Mouse (Mus musculus) C2C12 (cell line): Measurements from ENCODE around the gene Tac2. TPM values are rescaled to one million over a fixed set of nuclear protein-coding genes. Genes with fewer than 3 reads are reported as not detected.

Source experiments
- H3K27me3 ChIP-seq: one replicate; pipeline ENCODE4 v1.6.1; 2011; ENCODE audit not compliant: control insufficient read depth, insufficient read depth, insufficient read length
- H3K36me3 ChIP-seq: one replicate; pipeline ENCODE4 v1.6.1; 2011; ENCODE audit not compliant: control insufficient read depth, insufficient read depth
- H3K4me3 ChIP-seq: one replicate; pipeline ENCODE4 v1.5.1; 2011; ENCODE audit warnings: mild to moderate bottlenecking, control low read depth; ENCODE audit not compliant: poor library complexity, insufficient read depth, severe bottlenecking
- H3K79me2 ChIP-seq: one replicate; pipeline ENCODE4 v1.6.1; 2011; ENCODE audit not compliant: control insufficient read depth, insufficient read depth
- H3K79me3 ChIP-seq: one replicate; pipeline ENCODE4 v1.6.1; 2011; ENCODE audit warnings: low read depth, control low read depth
- H3ac ChIP-seq: one replicate; pipeline ENCODE3; 2011; ENCODE audit warnings: low read depth; ENCODE audit not compliant: control insufficient read depth, insufficient read length
- CEBPB ChIP-seq: IDR thresholded peaks from one replicate; pipeline ENCODE4 v1.6.1; 2011; ENCODE audit warnings: low read depth, mild to moderate bottlenecking, control low read depth, moderate library complexity
- CTCF ChIP-seq: IDR thresholded peaks from one replicate; pipeline ENCODE4 v1.5.1; 2011; ENCODE audit not compliant: control insufficient read depth, insufficient read depth, insufficient read length
- FOSL1 ChIP-seq: IDR thresholded peaks from one replicate; pipeline ENCODE4 v1.8.0; 2011; ENCODE audit warnings: mild to moderate bottlenecking, low read length; ENCODE audit not compliant: poor library complexity, insufficient read depth, severe bottlenecking
- MAX ChIP-seq: IDR thresholded peaks from one replicate; pipeline ENCODE4 v1.6.1; 2011; ENCODE audit warnings: mild to moderate bottlenecking, control low read depth
- MYOD1 ChIP-seq: IDR thresholded peaks from one replicate; pipeline ENCODE4 v1.6.1; 2011; ENCODE audit warnings: low read depth; ENCODE audit not compliant: control insufficient read depth, insufficient read length
- MYOG ChIP-seq: IDR thresholded peaks from one replicate; pipeline ENCODE4 v1.6.1; 2011; ENCODE audit not compliant: control insufficient read depth, insufficient read length; ENCODE audit errors: extremely low read depth
- USF1 ChIP-seq: IDR thresholded peaks from one replicate; pipeline ENCODE4 v1.6.1; 2011; ENCODE audit warnings: low read depth, mild to moderate bottlenecking, control low read depth, moderate library complexity
- polyA plus RNA-seq: library from polyadenylated mRNA; unstranded; fragments of >200 nt; fragmentation: generic; extraction: Trizol; gene quantifications from one replicate; pipeline ENCODE4 v1.2.1, GENCODE M21; 2012; ENCODE audit warnings: missing spikeins

The Tac2 gene
- polyA plus RNA-seq, 1 experiment: not detected

GRCm38 (mm10) chr10:127766564-127766963 is 42.3 kb downstream of the Tac2 start:
- TF ChIP-seq FOSL1 (no peak), CTCF (no peak), CEBPB (no peak), MAX (no peak), MYOG (no peak), MYOD1 (no peak), USF1 (no peak)
- H3K79me3 ChIP-seq: no peaks in the 10 kb centered on the region
- H3ac ChIP-seq: no peak overlapping the region
- H3K79me2 ChIP-seq: no peaks in the 10 kb centered on the region
- H3K4me3 ChIP-seq: no peak overlapping the region
- H3K27me3 ChIP-seq: peaks cover 20% of the 10 kb centered on the region
- H3K36me3 ChIP-seq: no peaks in the 10 kb centered on the region

DNA sequence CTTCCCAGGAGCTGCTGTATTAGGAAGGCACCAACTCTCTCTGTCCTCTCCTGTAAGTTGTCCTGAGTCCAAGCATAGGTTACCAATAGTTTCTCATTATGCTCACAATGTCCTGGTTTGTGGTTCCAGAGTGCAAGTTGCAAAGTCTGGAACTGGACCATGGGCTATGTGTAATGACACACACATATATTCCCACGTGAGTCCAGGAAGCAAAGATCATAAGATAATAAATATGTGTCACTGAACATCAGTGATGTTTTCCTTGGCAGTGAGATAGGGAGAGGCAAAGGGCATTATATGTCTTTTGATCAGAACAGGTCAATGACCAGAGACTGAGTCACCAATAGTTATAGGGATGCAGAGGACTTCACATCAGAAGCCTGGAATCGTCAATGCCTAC is 51.7 kb downstream of the Tac2 start, which contains the start of gene Rdh9:
TSS of gene Rdh9 (plus strand) at position 376 of the 400 bp plus-strand sequence.
- Histone ChIP-seq H3K79me3 (no peaks in the 10 kb centered on the region), H3K4me3 (no peak within 1 kb of the TSS), H3ac (no peak within 1 kb of the TSS), H3K27me3 (no peaks in the 10 kb centered on the region), H3K79me2 (no peaks in the 10 kb centered on the region), H3K36me3 (no peaks in the 10 kb centered on the region)
- TF ChIP-seq CEBPB (no peak), MAX (no peak)

Other genes starting within 250 kb of the Tac2 start
- gene Stac3, start 222.8 kb upstream of the Tac2 start, polyA plus RNA-seq: 9.7 TPM
- 0.42 TPM for gene Ndufa4l2, start 209.5 kb upstream of the Tac2 start, polyA plus RNA-seq
- 340 TPM for gene Shmt2, start 202.0 kb upstream of the Tac2 start, polyA plus RNA-seq
- 1.2 TPM for gene Nxph4, start 189.9 kb upstream of the Tac2 start, polyA plus RNA-seq
- 190 TPM for gene Lrp1, start 103.3 kb upstream of the Tac2 start, polyA plus RNA-seq
- gene Stat6, start 81.5 kb upstream of the Tac2 start, polyA plus RNA-seq: 0.26 TPM
- 6.8 TPM for gene Nemp1, start 57.6 kb upstream of the Tac2 start, polyA plus RNA-seq
- gene Nab2, start 55.9 kb upstream of the Tac2 start, polyA plus RNA-seq: 108 TPM
- 0.16 TPM for gene Myo1a, start 19.3 kb upstream of the Tac2 start, polyA plus RNA-seq
- gene Zbtb39, start 15.1 kb downstream of the Tac2 start, polyA plus RNA-seq: 3.5 TPM
- 0.09 TPM for gene Gpr182, start 27.3 kb downstream of the Tac2 start, polyA plus RNA-seq
- gene Rdh1, start 35.2 kb downstream of the Tac2 start, polyA plus RNA-seq: 0.01 TPM
- not detected for gene Rdh16f1, start 35.3 kb downstream of the Tac2 start, polyA plus RNA-seq
- gene Rdh9, start 51.9 kb downstream of the Tac2 start, polyA plus RNA-seq: 0.02 TPM
- not detected for gene Rdh16, start 76.7 kb downstream of the Tac2 start, polyA plus RNA-seq
- gene Rdh19, start 125.5 kb downstream of the Tac2 start, polyA plus RNA-seq: not detected
- gene Rdh16f2, start 142.0 kb downstream of the Tac2 start, polyA plus RNA-seq: not detected
- not detected for gene Rdh7, start 164.3 kb downstream of the Tac2 start, polyA plus RNA-seq
- not detected for gene Sdr9c7, start 174.0 kb downstream of the Tac2 start, polyA plus RNA-seq